Mouse (Mus musculus): ENCODE data around the gene 4931428L18Rik. TPM values are rescaled to one million over a fixed set of nuclear protein-coding genes. Genes with fewer than 3 reads are reported as not detected.

Gene 4931428L18Rik
- polyA plus RNA-seq, 1 experiment from 2014 or later = not detected

DNA sequence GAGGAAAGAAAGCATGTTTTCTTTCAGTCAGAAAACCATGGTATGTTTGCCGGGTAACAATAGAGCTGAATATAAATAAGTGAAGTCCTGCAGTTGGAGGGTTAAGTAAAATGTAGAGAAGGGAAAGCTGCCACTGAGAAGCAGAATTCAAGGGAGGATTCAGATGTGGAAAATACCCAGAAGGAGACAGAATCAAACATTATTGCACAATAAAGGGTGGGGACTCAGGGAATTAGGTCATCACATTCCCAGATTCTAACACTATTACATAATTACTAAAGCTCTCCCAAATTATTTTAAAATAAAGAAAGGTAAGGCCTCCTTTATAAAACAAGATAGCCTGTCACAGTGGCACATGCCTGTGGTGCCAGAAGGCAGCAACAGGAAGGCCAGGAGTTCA, 128.5 kb downstream of the 4931428L18Rik start:
- 79% methylated on average over 1 of the region's 1 CpGs for WGBS (ENCODE audit: insufficient replicate concordance)
- ATAC-seq = no peak
- Histone ChIP-seq H3K27me3 (replicated peaks) (no peaks in the 10 kb centered on the region), H3K4me1 (no peaks in the 10 kb centered on the region), H3K9me3 (replicated peaks) (no peaks in the 10 kb centered on the region), H3K4me3 (no peak overlapping the region), H3K4me2 (no peak overlapping the region), H3K27ac (no peak overlapping the region), H3K9ac (no peak overlapping the region), H3K36me3 (no peaks in the 10 kb centered on the region)

DNA sequence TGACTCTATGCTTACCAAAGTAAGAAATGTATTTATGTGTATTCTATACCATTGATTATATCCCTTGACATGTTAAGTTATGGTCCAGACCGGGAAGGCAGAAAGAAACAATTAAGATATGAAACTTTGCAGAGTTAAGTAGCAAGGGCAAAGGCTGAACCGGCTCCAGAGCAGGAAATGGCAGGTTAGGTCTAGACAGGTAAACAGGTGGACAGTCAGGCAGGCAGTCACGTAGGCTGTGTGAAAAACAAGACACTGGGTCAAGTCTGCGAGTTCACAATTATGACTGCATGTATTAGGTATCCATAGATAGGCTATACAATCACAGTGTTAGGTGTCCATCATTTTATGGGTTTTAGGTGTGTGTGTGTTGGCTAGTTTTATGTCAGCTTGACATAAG, 133.8 kb downstream of the 4931428L18Rik start:
- no peaks in the 10 kb centered on the region for H3K36me3 ChIP-seq
- H3K4me2 ChIP-seq = no peak overlapping the region
- H3K27me3 ChIP-seq (replicated peaks) = no peaks in the 10 kb centered on the region
- H3K27ac ChIP-seq = no peak overlapping the region
- no peak overlapping the region for H3K4me3 ChIP-seq
- H3K9me3 ChIP-seq (replicated peaks) = no peaks in the 10 kb centered on the region
- WGBS (ENCODE audit: insufficient replicate concordance) = 64% methylated on average over 4 of the region's 4 CpGs
- no peak overlapping the region for H3K9ac ChIP-seq
- no peaks in the 10 kb centered on the region for H3K4me1 ChIP-seq
- no peak for ATAC-seq

DNA sequence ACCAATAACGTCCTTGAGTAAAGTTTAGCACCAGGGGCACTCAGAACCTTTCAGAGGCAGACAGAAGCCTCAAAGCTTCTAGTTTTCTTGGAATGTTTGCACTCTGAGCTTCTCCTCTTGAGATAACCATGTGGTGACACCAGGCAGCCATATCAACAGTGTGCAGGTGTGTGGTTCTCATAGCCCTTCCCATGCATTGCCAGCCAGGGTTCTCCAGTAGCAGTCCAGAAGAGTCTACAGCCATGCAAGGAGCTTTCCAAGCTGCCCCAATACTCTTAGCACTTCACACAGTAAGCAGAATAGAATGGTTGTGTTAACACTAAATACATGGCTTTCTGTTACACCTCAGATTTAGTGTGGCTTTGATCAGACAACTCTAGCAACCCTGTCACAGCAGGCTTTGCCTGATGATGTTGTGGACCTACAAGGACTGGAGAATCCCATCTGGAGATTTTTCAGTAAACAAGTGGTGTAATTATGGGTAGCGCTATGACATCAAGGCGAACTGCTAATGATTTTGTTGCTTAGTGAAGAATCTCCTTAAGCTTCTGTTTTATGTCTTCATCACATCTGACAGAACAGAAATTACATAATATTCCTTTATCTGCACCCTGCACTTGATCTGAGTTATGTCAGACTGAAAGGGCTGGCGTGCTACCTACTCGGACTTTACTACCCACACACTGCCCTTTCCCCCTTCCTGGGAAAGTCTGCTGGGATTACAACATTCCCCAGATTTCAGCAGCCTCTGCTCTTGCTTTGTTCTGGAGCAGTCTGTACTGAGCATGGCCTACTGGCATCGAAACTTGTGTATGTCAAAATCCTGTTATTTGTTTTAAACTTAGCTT, 149.7 kb downstream of the 4931428L18Rik start:
- Histone ChIP-seq H3K9ac (no peak overlapping the region), H3K36me3 (no peaks in the 10 kb centered on the region), H3K4me3 (no peak overlapping the region), H3K9me3 (replicated peaks) (no peaks in the 10 kb centered on the region), H3K27me3 (replicated peaks) (no peaks in the 10 kb centered on the region), H3K27ac (no peak overlapping the region), H3K4me2 (no peak overlapping the region), H3K4me1 (no peaks in the 10 kb centered on the region)
- 56% methylated on average over 6 of the region's 6 CpGs for WGBS (ENCODE audit: insufficient replicate concordance)
- peak; percentile 77 for ATAC-seq

DNA sequence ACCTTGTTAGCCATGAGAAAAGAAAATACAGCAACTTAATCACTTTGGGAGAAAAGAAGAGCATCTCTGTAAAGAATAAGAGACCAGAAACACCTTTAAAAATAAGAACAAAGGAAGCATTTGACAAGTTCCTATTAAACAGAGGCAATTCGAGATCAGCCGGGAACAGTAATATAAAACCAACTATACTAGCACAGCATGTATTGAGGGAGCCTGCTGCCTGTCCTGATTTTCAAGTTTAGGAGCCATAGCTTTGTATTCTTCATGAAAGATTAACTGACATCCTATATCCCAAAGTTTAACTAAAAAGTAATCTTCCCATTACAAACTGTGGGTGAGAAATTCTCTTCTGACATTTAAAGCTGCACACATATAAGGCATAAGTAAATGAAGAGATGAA, 151.3 kb downstream of the 4931428L18Rik start:
- H3K4me3 ChIP-seq = no peak overlapping the region
- WGBS (ENCODE audit: insufficient replicate concordance) = 66% methylated on average over 2 of the region's 2 CpGs
- no peaks in the 10 kb centered on the region for H3K36me3 ChIP-seq
- no peaks in the 10 kb centered on the region for H3K4me1 ChIP-seq
- H3K27ac ChIP-seq = no peak overlapping the region
- no peaks in the 10 kb centered on the region for H3K27me3 ChIP-seq (replicated peaks)
- H3K4me2 ChIP-seq = no peak overlapping the region
- ATAC-seq = no peak
- H3K9ac ChIP-seq = no peak overlapping the region
- no peaks in the 10 kb centered on the region for H3K9me3 ChIP-seq (replicated peaks)

DNA sequence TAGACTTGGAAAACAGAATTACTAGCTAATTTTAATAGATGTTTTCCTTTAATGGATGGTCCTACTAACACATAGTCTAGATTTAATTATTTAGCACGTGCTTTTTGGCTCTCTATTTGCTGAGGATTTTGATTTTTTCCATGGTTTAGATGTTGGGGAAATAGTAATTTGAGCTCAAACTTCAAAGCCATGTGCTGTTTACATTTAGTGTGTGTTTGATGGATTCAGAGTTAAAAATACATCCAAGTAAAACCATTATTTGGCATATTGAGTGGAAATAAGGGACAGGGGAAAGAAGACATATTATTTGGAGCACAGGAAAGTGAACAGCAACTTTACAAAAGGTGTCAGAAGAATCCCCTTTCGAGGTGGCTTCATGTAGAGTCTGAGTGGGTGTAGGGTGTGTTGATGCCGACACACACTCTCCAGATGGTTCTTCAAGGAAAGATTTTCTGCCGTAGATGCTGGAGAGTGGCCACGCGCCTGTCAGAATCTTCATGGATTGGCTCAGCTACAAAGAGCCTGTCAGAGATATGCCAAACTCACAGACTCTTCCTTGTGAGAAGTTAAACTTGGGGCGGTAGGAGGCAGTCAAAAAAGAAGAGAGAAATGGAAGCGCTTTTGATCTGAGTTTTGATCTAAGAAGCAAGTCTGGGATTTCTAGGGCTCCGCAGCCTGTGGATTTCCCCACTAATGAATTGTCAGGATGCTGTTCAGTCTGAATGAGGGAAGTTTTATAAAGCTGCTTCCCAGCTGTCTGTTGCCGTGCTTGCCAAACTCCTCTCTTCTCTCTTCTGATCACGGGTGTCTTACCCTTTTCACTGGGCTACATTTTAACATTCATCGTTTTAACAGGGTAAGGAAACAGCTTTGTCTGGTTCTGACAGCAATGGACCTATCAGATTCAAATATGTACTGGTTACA, 157.4 kb downstream of the 4931428L18Rik start:
- Histone ChIP-seq H3K27ac (no peak overlapping the region), H3K9me3 (replicated peaks) (no peaks in the 10 kb centered on the region), H3K4me3 (no peak overlapping the region), H3K4me2 (no peak overlapping the region), H3K27me3 (replicated peaks) (no peaks in the 10 kb centered on the region), H3K4me1 (no peaks in the 10 kb centered on the region), H3K9ac (no peak overlapping the region), H3K36me3 (no peaks in the 10 kb centered on the region)
- 62% methylated on average over 12 of the region's 12 CpGs for WGBS (ENCODE audit: insufficient replicate concordance)
- no peak for ATAC-seq

DNA sequence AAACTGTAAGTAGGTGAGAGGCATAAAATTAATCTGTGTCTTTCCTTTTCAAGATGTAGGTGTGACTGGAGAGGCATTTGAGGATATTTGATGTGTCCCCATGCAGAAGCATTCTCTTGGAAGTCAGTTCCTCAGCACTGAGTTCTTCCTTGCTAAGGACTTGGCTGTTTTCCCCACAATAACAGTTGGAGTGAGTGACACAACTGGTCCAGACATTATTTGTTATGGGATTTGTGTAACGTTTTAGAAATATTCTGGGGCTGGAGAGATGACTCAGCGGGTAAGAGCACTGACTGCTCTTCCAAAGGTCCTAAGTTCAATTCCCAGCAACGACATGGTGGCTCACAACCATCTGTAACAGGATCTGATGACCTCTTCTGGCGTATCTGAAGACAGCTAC, 162.7 kb downstream of the 4931428L18Rik start:
- Histone ChIP-seq H3K36me3 (no peaks in the 10 kb centered on the region), H3K9me3 (replicated peaks) (no peaks in the 10 kb centered on the region), H3K4me3 (no peak overlapping the region), H3K4me2 (no peak overlapping the region), H3K9ac (no peak overlapping the region), H3K27me3 (replicated peaks) (no peaks in the 10 kb centered on the region), H3K4me1 (no peaks in the 10 kb centered on the region), H3K27ac (no peak overlapping the region)
- no peak for ATAC-seq
- 55% methylated on average over 4 of the region's 4 CpGs for WGBS (ENCODE audit: insufficient replicate concordance)

DNA sequence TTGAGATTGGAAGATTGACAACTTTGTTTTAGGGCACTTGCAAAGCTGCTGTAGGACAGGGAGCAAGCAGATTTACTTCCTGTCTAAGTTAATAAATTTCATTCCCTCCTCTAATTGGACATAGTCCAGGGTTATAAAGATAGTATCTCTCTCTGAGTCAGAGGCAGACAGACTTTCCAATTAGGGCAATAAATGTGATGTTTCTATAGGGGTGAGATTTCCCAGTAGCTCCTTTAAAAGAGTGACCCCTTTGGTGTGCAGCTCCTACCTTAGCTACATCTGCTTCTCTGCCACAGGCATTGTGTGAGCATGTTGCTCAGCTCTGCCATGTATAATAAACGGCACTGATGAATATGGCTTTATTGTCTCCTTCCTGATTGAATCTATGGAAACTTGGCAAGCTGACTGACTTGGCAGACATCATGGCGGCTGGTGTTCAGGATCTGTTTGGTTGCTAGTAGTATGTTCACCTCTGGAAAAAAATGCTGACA, 163.6 kb downstream of the 4931428L18Rik start:
- H3K4me2 ChIP-seq = no peak overlapping the region
- H3K9me3 ChIP-seq (replicated peaks) = no peaks in the 10 kb centered on the region
- WGBS (ENCODE audit: insufficient replicate concordance) = 57% methylated on average over 2 of the region's 2 CpGs
- ATAC-seq = no peak
- H3K4me1 ChIP-seq = no peaks in the 10 kb centered on the region
- H3K27me3 ChIP-seq (replicated peaks) = no peaks in the 10 kb centered on the region
- H3K9ac ChIP-seq = no peak overlapping the region
- no peak overlapping the region for H3K4me3 ChIP-seq
- no peaks in the 10 kb centered on the region for H3K36me3 ChIP-seq
- H3K27ac ChIP-seq = no peak overlapping the region

DNA sequence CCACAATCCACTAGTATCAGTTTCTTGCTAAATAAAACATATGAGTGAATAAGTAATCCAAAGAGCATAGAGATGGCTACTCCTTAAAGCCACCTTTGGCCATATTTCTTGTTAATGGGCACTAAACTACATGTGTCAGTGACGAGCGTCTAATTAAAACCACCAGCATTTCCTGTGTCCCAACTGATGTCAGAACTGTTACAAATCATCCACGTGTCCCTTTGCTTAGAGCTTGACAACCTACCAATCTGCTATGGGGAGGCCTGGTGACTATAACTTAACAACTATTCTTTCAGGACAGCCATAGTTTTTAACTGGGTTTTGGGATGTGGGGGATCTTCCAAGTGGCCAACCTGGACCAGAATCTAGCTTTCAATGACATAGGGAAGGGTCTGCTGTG, 164.3 kb downstream of the 4931428L18Rik start:
- Histone ChIP-seq H3K9me3 (replicated peaks) (no peaks in the 10 kb centered on the region), H3K4me3 (no peak overlapping the region), H3K4me2 (no peak overlapping the region), H3K27ac (no peak overlapping the region), H3K27me3 (replicated peaks) (no peaks in the 10 kb centered on the region), H3K9ac (no peak overlapping the region), H3K36me3 (no peaks in the 10 kb centered on the region), H3K4me1 (no peaks in the 10 kb centered on the region)
- ATAC-seq = no peak
- WGBS (ENCODE audit: insufficient replicate concordance) = 52% methylated on average over 3 of the region's 3 CpGs

DNA sequence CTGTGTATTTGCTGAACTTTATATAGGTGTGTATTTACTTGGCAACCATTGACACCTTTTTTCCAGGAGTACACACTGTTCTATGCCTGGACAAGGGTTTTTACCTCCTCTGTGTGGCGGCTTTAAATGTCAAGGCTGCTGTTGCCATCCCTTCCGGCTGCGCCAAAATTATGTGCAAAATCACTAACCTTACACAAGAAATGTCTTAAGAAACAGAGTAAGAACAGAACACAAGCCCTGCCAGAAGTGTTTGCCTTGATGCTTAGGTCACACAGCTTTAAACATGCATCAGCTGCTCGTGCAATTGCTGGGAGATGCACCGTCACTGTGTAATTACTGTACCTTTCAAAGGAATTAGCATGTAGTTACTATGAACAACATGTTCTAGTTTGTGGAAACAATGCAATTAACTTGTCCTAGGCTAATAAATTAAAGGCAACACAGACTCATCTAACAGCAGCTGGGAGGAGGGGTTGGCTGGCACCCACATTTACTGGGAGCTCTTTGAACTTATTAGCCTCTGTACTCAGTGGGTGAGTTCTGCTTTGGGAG, 171.0 kb downstream of the 4931428L18Rik start:
- H3K4me3 ChIP-seq = no peak overlapping the region
- no peaks in the 10 kb centered on the region for H3K4me1 ChIP-seq
- no peak overlapping the region for H3K27ac ChIP-seq
- no peak overlapping the region for H3K9ac ChIP-seq
- H3K27me3 ChIP-seq (replicated peaks) = no peaks in the 10 kb centered on the region
- ATAC-seq = no peak
- no peaks in the 10 kb centered on the region for H3K36me3 ChIP-seq
- H3K4me2 ChIP-seq = no peak overlapping the region
- 72% methylated on average over 5 of the region's 5 CpGs for WGBS (ENCODE audit: insufficient replicate concordance)
- no peaks in the 10 kb centered on the region for H3K9me3 ChIP-seq (replicated peaks)

DNA sequence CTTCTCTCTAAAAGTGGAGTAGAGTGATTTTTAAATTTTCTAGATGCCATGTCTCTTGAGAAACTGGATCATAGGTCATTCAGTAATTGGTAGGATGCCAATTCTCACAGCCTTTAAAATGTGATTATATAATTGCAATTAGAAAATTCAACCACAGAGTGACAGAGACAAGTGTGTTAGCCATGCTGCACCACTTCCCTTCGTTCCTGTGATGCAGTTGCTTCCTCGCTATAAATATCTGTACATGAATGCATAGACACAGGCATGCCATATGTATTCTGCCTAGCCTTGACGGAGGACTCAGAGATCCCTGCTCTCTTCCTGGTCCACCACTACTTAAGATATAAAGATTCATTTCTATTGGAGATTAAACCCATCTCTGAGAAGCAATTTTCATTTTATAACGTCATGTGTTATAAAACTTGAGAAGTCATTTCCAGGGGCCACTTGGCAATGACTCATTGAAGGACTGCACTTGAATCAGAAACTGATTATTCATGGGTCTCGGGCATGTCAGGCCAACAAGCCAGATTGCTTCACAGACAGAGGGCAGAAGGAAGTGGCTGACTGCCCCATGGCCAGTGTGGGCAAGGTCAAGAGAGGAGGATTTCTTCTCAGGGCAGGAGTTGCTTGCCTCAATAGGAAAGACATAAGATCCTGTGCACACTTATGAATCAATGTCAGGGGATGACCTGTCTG, 172.4 kb downstream of the 4931428L18Rik start:
- H3K9me3 ChIP-seq (replicated peaks) = no peaks in the 10 kb centered on the region
- H3K27me3 ChIP-seq (replicated peaks) = no peaks in the 10 kb centered on the region
- no peak overlapping the region for H3K9ac ChIP-seq
- H3K4me2 ChIP-seq = no peak overlapping the region
- H3K4me1 ChIP-seq = no peaks in the 10 kb centered on the region
- no peak for ATAC-seq
- H3K4me3 ChIP-seq = no peak overlapping the region
- no peaks in the 10 kb centered on the region for H3K36me3 ChIP-seq
- no peak overlapping the region for H3K27ac ChIP-seq
- WGBS (ENCODE audit: insufficient replicate concordance) = 50% methylated on average over 5 of the region's 5 CpGs

DNA sequence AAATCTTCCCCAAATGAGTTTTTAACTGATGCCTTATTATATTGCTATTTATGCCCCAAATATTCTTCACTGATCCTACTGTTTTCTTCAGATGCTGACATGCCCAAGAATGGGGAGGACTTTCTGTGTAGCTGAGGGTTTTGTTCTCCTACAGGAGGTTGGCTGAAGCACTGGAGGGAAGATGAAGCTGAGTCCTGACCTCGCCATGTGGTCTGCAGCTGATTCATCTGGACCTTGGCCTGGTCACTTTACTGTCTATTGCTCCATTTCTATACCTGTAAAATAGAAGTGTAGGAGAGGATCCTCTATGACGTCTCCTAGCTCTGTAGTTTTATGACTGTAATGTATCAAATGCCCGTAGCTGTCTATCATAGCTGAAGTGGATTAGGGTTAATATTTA, 179.3 kb downstream of the 4931428L18Rik start:
- 61% methylated on average over 3 of the region's 3 CpGs for WGBS (ENCODE audit: insufficient replicate concordance)
- Histone ChIP-seq H3K4me3 (no peak overlapping the region), H3K9me3 (replicated peaks) (no peaks in the 10 kb centered on the region), H3K4me1 (no peaks in the 10 kb centered on the region), H3K27ac (no peak overlapping the region), H3K4me2 (no peak overlapping the region), H3K27me3 (replicated peaks) (no peaks in the 10 kb centered on the region), H3K9ac (no peak overlapping the region), H3K36me3 (no peaks in the 10 kb centered on the region)
- ATAC-seq = no peak

Data from liver, embryonic 12.5 days (tissue).